Mouse (Mus musculus): ENCODE results near the gene Scn5a. TPM values are rescaled to one million over a fixed set of nuclear protein-coding genes. Genes with fewer than 3 reads are reported as not detected.

The Scn5a gene
- polyA plus RNA-seq, 1 experiment from 2014 or later: 0.01 TPM

DNA sequence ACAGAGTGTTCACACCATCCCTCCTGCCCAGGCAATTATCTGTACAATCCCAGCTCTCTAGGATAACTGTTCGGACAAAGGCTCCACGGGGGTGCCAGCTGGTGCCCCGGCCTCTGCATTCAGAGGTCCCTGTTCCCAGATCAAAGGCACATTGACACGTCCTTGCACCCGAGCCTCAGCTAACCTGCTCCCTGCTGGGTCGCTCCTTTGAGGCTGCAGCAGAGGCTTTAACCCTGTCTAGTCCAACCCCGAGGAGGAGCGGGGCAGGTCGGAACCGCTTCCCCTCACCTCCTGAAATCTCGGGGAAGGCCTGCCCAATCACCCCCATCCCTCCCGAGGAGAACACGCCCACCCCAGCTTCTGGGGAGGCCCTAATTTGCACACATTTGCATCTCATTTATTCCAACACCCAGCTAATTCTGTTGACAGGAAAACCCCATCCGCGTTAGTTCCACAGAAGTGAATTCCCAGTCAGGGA is 7.4 kb downstream of the Scn5a start:
- Histone ChIP-seq H3K4me1 (ENCODE audit: insufficient read depth) (no peaks in the 10 kb centered on the region), H3K36me3 (replicated peaks; ENCODE audit: insufficient read depth, low read length) (no peaks in the 10 kb centered on the region), H3K27ac (ENCODE audit: low read depth) (no peak overlapping the region), H3K9me3 (ENCODE audit: low read length) (no peaks in the 10 kb centered on the region), H3K4me3 (ENCODE audit: low read depth, low read length) (no peak overlapping the region), H3K4me2 (ENCODE audit: low read depth, low read length) (no peak overlapping the region), H3K9ac (replicated peaks) (no peak overlapping the region), H3K27me3 (ENCODE audit: insufficient read depth, low read length) (peaks cover 39% of the 10 kb centered on the region)
- 4% methylated on average over 15 of the region's 15 CpGs for WGBS (ENCODE audit: insufficient replicate concordance)
- no peak for TF ChIP-seq EP300 (IDR thresholded peaks at IDR 0.05; ENCODE audit: low read depth)
- no peak for TF ChIP-seq CTCF (IDR thresholded peaks at IDR 0.05; ENCODE audit: low read depth)
- ATAC-seq: no peak
- DNase-seq: no peak

- Histone ChIP-seq H3K27me3 (ENCODE audit: insufficient read depth, low read length) (peaks cover 35% of the 10 kb centered on the region), H3K4me3 (ENCODE audit: low read depth, low read length) (no peak overlapping the region)
Measured at GRCm38 (mm10) chr9:119570652-119571051, 8.2 kb downstream of the Scn5a start.

DNA sequence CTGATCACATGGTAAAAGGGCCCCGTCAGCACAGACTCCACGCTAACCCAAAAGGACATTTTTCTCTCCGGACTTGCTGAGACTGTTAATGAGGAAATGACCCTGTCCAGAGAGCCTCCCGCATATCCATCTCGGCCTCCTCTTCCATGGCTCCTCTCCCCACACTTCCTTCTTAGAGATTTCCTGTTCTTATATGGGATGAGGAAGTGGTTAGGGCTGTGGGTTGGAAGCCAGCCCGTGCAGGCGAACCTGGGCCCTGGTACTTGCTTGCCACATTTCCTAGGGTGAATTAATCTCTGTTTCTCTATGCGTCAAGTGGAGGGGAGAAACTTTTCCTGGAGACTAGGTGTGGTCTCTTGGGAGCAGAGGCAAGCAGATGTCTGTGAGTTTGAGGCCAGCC is 10.1 kb downstream of the Scn5a start:
- no peak for DNase-seq
- no peak overlapping the region for H3K4me3 ChIP-seq (ENCODE audit: low read depth, low read length)
- no peak for TF ChIP-seq EP300 (IDR thresholded peaks at IDR 0.05; ENCODE audit: low read depth)
- no peak for TF ChIP-seq CTCF (IDR thresholded peaks at IDR 0.05; ENCODE audit: low read depth)
- no peaks in the 10 kb centered on the region for H3K36me3 ChIP-seq (replicated peaks; ENCODE audit: insufficient read depth, low read length)
- no peaks in the 10 kb centered on the region for H3K4me1 ChIP-seq (ENCODE audit: insufficient read depth)
- H3K27me3 ChIP-seq (ENCODE audit: insufficient read depth, low read length): peaks cover 20% of the 10 kb centered on the region
- H3K27ac ChIP-seq (ENCODE audit: low read depth): no peak overlapping the region
- 28% methylated on average over 8 of the region's 8 CpGs for WGBS (ENCODE audit: insufficient replicate concordance)
- H3K4me2 ChIP-seq (ENCODE audit: low read depth, low read length): no peak overlapping the region
- no peak for ATAC-seq
- H3K9ac ChIP-seq (replicated peaks): no peak overlapping the region
- no peaks in the 10 kb centered on the region for H3K9me3 ChIP-seq (ENCODE audit: low read length)

More at GRCm38 (mm10) chr9:119570652-119571051, 8.2 kb downstream of the Scn5a start:
- DNase-seq (no peak), ATAC-seq (no peak)
- no peak for TF ChIP-seq CTCF (IDR thresholded peaks at IDR 0.05; ENCODE audit: low read depth)
- no peak for TF ChIP-seq EP300 (IDR thresholded peaks at IDR 0.05; ENCODE audit: low read depth)
- H3K27ac ChIP-seq (ENCODE audit: low read depth): no peak overlapping the region
- H3K4me1 ChIP-seq (ENCODE audit: insufficient read depth): no peaks in the 10 kb centered on the region
- H3K9ac ChIP-seq (replicated peaks): no peak overlapping the region
- H3K4me2 ChIP-seq (ENCODE audit: low read depth, low read length): no peak overlapping the region
- 20% methylated on average over 9 of the region's 9 CpGs for WGBS (ENCODE audit: insufficient replicate concordance)
- no peaks in the 10 kb centered on the region for H3K36me3 ChIP-seq (replicated peaks; ENCODE audit: insufficient read depth, low read length)
- H3K9me3 ChIP-seq (ENCODE audit: low read length): no peaks in the 10 kb centered on the region

GRCm38 (mm10) chr9:119567800-119568199 is 11.0 kb downstream of the Scn5a start:
- Histone ChIP-seq H3K9ac (replicated peaks) (no peak overlapping the region), H3K27ac (ENCODE audit: low read depth) (no peak overlapping the region), H3K4me3 (ENCODE audit: low read depth, low read length) (no peak overlapping the region), H3K27me3 (ENCODE audit: insufficient read depth, low read length) (peaks cover 20% of the 10 kb centered on the region), H3K4me1 (ENCODE audit: insufficient read depth) (no peaks in the 10 kb centered on the region), H3K36me3 (replicated peaks; ENCODE audit: insufficient read depth, low read length) (no peaks in the 10 kb centered on the region), H3K9me3 (ENCODE audit: low read length) (no peaks in the 10 kb centered on the region), H3K4me2 (ENCODE audit: low read depth, low read length) (no peak overlapping the region)
- DNase-seq (no peak), ATAC-seq (no peak)
- 73% methylated on average over 5 of the region's 5 CpGs for WGBS (ENCODE audit: insufficient replicate concordance)
- TF ChIP-seq EP300 (IDR thresholded peaks at IDR 0.05; ENCODE audit: low read depth) (no peak), CTCF (IDR thresholded peaks at IDR 0.05; ENCODE audit: low read depth) (no peak)

DNA sequence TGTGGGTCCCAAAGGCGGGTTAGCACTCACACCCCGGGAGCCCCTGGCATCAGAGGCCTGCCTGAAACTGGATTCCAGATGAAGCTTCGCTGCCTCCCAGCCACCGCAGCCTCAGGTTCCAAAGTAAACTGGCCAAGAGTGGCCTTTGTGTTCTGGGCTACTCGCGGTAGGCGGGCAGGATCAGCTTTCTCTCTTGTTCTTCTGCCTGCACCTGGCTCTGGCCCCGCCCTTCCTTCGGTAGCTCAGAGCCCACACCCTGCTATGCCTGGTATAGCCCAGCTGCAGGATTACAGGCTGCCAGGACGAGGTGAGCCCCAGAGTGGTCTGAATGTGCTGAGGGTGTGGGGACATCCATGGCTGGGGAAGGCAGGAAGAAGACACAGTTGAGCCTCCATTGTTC is 12.6 kb downstream of the Scn5a start:
- ATAC-seq (no peak), DNase-seq (no peak)
- H3K4me3 ChIP-seq (ENCODE audit: low read depth, low read length): no peak overlapping the region
- H3K4me1 ChIP-seq (ENCODE audit: insufficient read depth): no peaks in the 10 kb centered on the region
- no peak overlapping the region for H3K9ac ChIP-seq (replicated peaks)
- H3K36me3 ChIP-seq (replicated peaks; ENCODE audit: insufficient read depth, low read length): no peaks in the 10 kb centered on the region
- H3K27ac ChIP-seq (ENCODE audit: low read depth): no peak overlapping the region
- H3K27me3 ChIP-seq (ENCODE audit: insufficient read depth, low read length): peaks cover 11% of the 10 kb centered on the region; the same call in 1 of the 2 replicates
- no peak overlapping the region for H3K4me2 ChIP-seq (ENCODE audit: low read depth, low read length)
- WGBS (ENCODE audit: insufficient replicate concordance): 13% methylated on average over 10 of the region's 10 CpGs
- H3K9me3 ChIP-seq (ENCODE audit: low read length): no peaks in the 10 kb centered on the region
- TF ChIP-seq CTCF (IDR thresholded peaks at IDR 0.05; ENCODE audit: low read depth): no peak
- TF ChIP-seq EP300 (IDR thresholded peaks at IDR 0.05; ENCODE audit: low read depth): no peak

- DNase-seq: no peak
- Histone ChIP-seq H3K9ac (replicated peaks) (no peak overlapping the region), H3K27ac (ENCODE audit: low read depth) (no peak overlapping the region), H3K4me3 (ENCODE audit: low read depth, low read length) (no peak overlapping the region), H3K36me3 (replicated peaks; ENCODE audit: insufficient read depth, low read length) (no peaks in the 10 kb centered on the region), H3K4me2 (ENCODE audit: low read depth, low read length) (no peak overlapping the region), H3K4me1 (ENCODE audit: insufficient read depth) (no peaks in the 10 kb centered on the region), H3K27me3 (ENCODE audit: insufficient read depth, low read length) (0 out of 2 replicates have a peak, but pooled peaks cover 4% of the 10 kb centered on the region), H3K9me3 (ENCODE audit: low read length) (no peaks in the 10 kb centered on the region)
- no peak for ATAC-seq
- 64% methylated on average over 6 of the region's 6 CpGs for WGBS (ENCODE audit: insufficient replicate concordance)
- TF ChIP-seq CTCF (IDR thresholded peaks at IDR 0.05; ENCODE audit: low read depth) (no peak), EP300 (IDR thresholded peaks at IDR 0.05; ENCODE audit: low read depth) (no peak)
Measured at GRCm38 (mm10) chr9:119564803-119565202, 14.0 kb downstream of the Scn5a start.

DNA sequence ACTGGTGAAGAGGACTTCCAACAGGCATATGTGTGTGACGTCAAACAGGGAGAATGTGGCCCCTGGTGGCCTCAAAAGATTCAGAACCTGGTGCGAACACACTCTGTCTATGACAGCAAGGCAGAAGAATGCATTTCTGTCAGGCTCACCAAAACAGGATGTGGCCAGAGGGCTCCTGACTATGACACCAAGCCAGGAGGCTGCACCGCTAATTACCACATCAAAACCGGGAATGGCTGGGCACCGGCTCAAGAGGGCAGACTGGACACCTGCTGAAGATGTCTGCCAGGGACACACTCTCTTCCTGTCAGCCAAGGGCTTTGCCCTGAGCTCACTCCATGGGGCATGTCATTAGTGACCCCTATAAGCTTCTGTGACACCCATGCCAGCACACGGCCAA is 15.2 kb downstream of the Scn5a start:
- Histone ChIP-seq H3K4me3 (ENCODE audit: low read depth, low read length) (no peak overlapping the region), H3K36me3 (replicated peaks; ENCODE audit: insufficient read depth, low read length) (no peaks in the 10 kb centered on the region), H3K9ac (replicated peaks) (no peak overlapping the region), H3K4me1 (ENCODE audit: insufficient read depth) (no peaks in the 10 kb centered on the region), H3K9me3 (ENCODE audit: low read length) (no peaks in the 10 kb centered on the region), H3K27ac (ENCODE audit: low read depth) (no peak overlapping the region), H3K27me3 (ENCODE audit: insufficient read depth, low read length) (0 out of 2 replicates have a peak, but pooled peaks cover 4% of the 10 kb centered on the region), H3K4me2 (ENCODE audit: low read depth, low read length) (no peak overlapping the region)
- ATAC-seq (no peak), DNase-seq (no peak)
- TF ChIP-seq EP300 (IDR thresholded peaks at IDR 0.05; ENCODE audit: low read depth): no peak
- TF ChIP-seq CTCF (IDR thresholded peaks at IDR 0.05; ENCODE audit: low read depth): no peak
- 55% methylated on average over 6 of the region's 6 CpGs for WGBS (ENCODE audit: insufficient replicate concordance)
